Mouse (Mus musculus): ENCODE measurements around the gene Kpna7. TPM values are rescaled to one million over a fixed set of nuclear protein-coding genes. Genes with fewer than 3 reads are reported as not detected.

Kpna7 gene
- polyA plus RNA-seq, 1 experiment, result not detected

- H3K4me1 ChIP-seq (ENCODE audit: control insufficient read depth, insufficient read depth, low read length), result no peaks in the 10 kb centered on the region
- TF ChIP-seq POLR2A (IDR thresholded peaks at IDR 0.05; ENCODE audit: low read depth, low read length) (no peak), CTCF (IDR thresholded peaks at IDR 0.05; ENCODE audit: borderline replicate concordance, insufficient read depth, low read length) (peak; percentile 35; the same call in 1 of the 2 replicates)
- no peak overlapping the region for H3K27ac ChIP-seq (ENCODE audit: insufficient read depth, low read length)
- no peak overlapping the region for H3K4me3 ChIP-seq (ENCODE audit: insufficient read depth, low read length)
Observed at GRCm38 (mm10) chr5:144998491-144998890, 85.3 kb downstream of the Kpna7 start.

- Histone ChIP-seq H3K27ac (ENCODE audit: insufficient read depth, low read length) (no peak overlapping the region), H3K4me1 (ENCODE audit: control insufficient read depth, insufficient read depth, low read length) (peaks cover 3% of the 10 kb centered on the region), H3K4me3 (ENCODE audit: insufficient read depth, low read length) (no peak overlapping the region)
- no peak for TF ChIP-seq POLR2A (IDR thresholded peaks at IDR 0.05; ENCODE audit: low read depth, low read length)
- no peak for TF ChIP-seq CTCF (IDR thresholded peaks at IDR 0.05; ENCODE audit: borderline replicate concordance, insufficient read depth, low read length)
Observed at GRCm38 (mm10) chr5:144990481-144990880, 93.3 kb downstream of the Kpna7 start.

GRCm38 (mm10) chr5:144990051-144990450 is 93.8 kb downstream of the Kpna7 start:
- Histone ChIP-seq H3K4me1 (ENCODE audit: control insufficient read depth, insufficient read depth, low read length) (peaks cover 3% of the 10 kb centered on the region), H3K27ac (ENCODE audit: insufficient read depth, low read length) (no peak overlapping the region), H3K4me3 (ENCODE audit: insufficient read depth, low read length) (no peak overlapping the region)
- TF ChIP-seq CTCF (IDR thresholded peaks at IDR 0.05; ENCODE audit: borderline replicate concordance, insufficient read depth, low read length), result no peak
- no peak for TF ChIP-seq POLR2A (IDR thresholded peaks at IDR 0.05; ENCODE audit: low read depth, low read length)

DNA sequence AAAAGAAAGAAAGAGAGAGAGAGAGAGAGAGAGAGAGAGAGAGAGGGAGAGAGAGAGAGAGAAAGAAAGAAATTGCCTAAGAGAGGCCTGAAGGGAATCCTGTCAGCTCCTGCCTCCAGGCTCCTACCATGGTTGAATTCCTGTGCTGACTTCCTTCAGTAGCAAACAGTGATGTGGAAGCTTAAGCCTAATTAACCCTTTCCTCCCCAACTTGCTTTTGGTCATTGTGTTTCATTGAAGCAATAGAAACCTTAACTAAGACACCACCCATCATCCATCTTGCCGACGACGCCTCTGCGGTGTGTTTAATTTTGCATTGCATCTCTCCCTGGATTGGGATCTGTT is 94.8 kb downstream of the Kpna7 start:
- Histone ChIP-seq H3K4me3 (ENCODE audit: insufficient read depth, low read length) (no peak overlapping the region), H3K4me1 (ENCODE audit: control insufficient read depth, insufficient read depth, low read length) (peaks cover 3% of the 10 kb centered on the region), H3K27ac (ENCODE audit: insufficient read depth, low read length) (no peak overlapping the region)
- no peak for TF ChIP-seq CTCF (IDR thresholded peaks at IDR 0.05; ENCODE audit: borderline replicate concordance, insufficient read depth, low read length)
- no peak for TF ChIP-seq POLR2A (IDR thresholded peaks at IDR 0.05; ENCODE audit: low read depth, low read length)

GRCm38 (mm10) chr5:144988340-144989060 is 95.3 kb downstream of the Kpna7 start:
- H3K4me1 ChIP-seq (ENCODE audit: control insufficient read depth, insufficient read depth, low read length), result peaks cover 3% of the 10 kb centered on the region
- peak overlapping the region; percentile 37; the same call in 1 of the 2 replicates for H3K27ac ChIP-seq (ENCODE audit: insufficient read depth, low read length)
- TF ChIP-seq CTCF (IDR thresholded peaks at IDR 0.05; ENCODE audit: borderline replicate concordance, insufficient read depth, low read length), result peak; percentile 62; the same call in 1 of the 2 replicates
- TF ChIP-seq POLR2A (IDR thresholded peaks at IDR 0.05; ENCODE audit: low read depth, low read length), result no peak
- H3K4me3 ChIP-seq (ENCODE audit: insufficient read depth, low read length), result no peak overlapping the region

DNA sequence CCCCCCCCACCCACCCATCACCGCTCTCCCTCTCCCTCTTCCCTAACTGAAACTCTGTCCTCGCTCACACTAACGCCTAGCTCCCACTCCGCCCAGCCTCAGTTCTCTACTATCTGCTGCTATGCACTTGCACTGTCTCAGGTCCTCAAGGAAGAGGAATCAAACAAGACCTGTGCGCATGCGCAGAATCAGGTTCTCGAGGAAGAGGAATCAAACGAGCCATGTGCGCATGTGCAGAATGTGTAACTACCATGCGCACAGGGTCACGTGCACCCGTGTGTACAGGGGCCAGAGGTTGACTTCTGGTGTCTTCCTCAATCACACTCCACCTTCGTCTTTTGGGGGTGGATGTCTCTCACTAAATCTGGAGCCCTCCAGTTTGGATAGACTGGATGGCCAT is 96.3 kb downstream of the Kpna7 start:
- TF ChIP-seq CTCF (IDR thresholded peaks at IDR 0.05; ENCODE audit: borderline replicate concordance, insufficient read depth, low read length) (no peak), POLR2A (IDR thresholded peaks at IDR 0.05; ENCODE audit: low read depth, low read length) (no peak)
- no peak overlapping the region for H3K27ac ChIP-seq (ENCODE audit: insufficient read depth, low read length)
- H3K4me3 ChIP-seq (ENCODE audit: insufficient read depth, low read length), result no peak overlapping the region
- H3K4me1 ChIP-seq (ENCODE audit: control insufficient read depth, insufficient read depth, low read length), result peaks cover 3% of the 10 kb centered on the region

GRCm38 (mm10) chr5:144984839-144985238 is 99.0 kb downstream of the Kpna7 start:
- Histone ChIP-seq H3K4me3 (ENCODE audit: insufficient read depth, low read length) (no peak overlapping the region), H3K27ac (ENCODE audit: insufficient read depth, low read length) (no peak overlapping the region), H3K4me1 (ENCODE audit: control insufficient read depth, insufficient read depth, low read length) (peaks cover 3% of the 10 kb centered on the region)
- TF ChIP-seq POLR2A (IDR thresholded peaks at IDR 0.05; ENCODE audit: low read depth, low read length), result no peak
- no peak for TF ChIP-seq CTCF (IDR thresholded peaks at IDR 0.05; ENCODE audit: borderline replicate concordance, insufficient read depth, low read length)

GRCm38 (mm10) chr5:144983227-144983626 is 100.6 kb downstream of the Kpna7 start:
- Histone ChIP-seq H3K4me1 (ENCODE audit: control insufficient read depth, insufficient read depth, low read length) (no peaks in the 10 kb centered on the region), H3K4me3 (ENCODE audit: insufficient read depth, low read length) (no peak overlapping the region), H3K27ac (ENCODE audit: insufficient read depth, low read length) (no peak overlapping the region)
- no peak for TF ChIP-seq CTCF (IDR thresholded peaks at IDR 0.05; ENCODE audit: borderline replicate concordance, insufficient read depth, low read length)
- TF ChIP-seq POLR2A (IDR thresholded peaks at IDR 0.05; ENCODE audit: low read depth, low read length), result no peak

- Histone ChIP-seq H3K4me1 (ENCODE audit: control insufficient read depth, insufficient read depth, low read length) (no peaks in the 10 kb centered on the region), H3K27ac (ENCODE audit: insufficient read depth, low read length) (no peak overlapping the region), H3K4me3 (ENCODE audit: insufficient read depth, low read length) (no peak overlapping the region)
- TF ChIP-seq CTCF (IDR thresholded peaks at IDR 0.05; ENCODE audit: borderline replicate concordance, insufficient read depth, low read length) (no peak), POLR2A (IDR thresholded peaks at IDR 0.05; ENCODE audit: low read depth, low read length) (no peak)
Observed at GRCm38 (mm10) chr5:144979110-144979509, 104.7 kb downstream of the Kpna7 start.

- Histone ChIP-seq H3K4me1 (ENCODE audit: control insufficient read depth, insufficient read depth, low read length) (no peaks in the 10 kb centered on the region), H3K4me3 (ENCODE audit: insufficient read depth, low read length) (no peak overlapping the region), H3K27ac (ENCODE audit: insufficient read depth, low read length) (no peak overlapping the region)
- no peak for TF ChIP-seq CTCF (IDR thresholded peaks at IDR 0.05; ENCODE audit: borderline replicate concordance, insufficient read depth, low read length)
- no peak for TF ChIP-seq POLR2A (IDR thresholded peaks at IDR 0.05; ENCODE audit: low read depth, low read length)
Observed at GRCm38 (mm10) chr5:144978533-144979107, 105.2 kb downstream of the Kpna7 start.

All from embryonic fibroblast, embryonic 13.5 days (primary cell).